Mouse (Mus musculus) forebrain, postnatal 0 days (tissue): Measurements from ENCODE around the gene Cyb5b. TPM values are rescaled to one million over a fixed set of nuclear protein-coding genes. Genes with fewer than 3 reads are reported as not detected.
"Not testable (repeated sequence)": the region's sequence is repeated elsewhere in the genome, so short reads cannot be mapped to it uniquely, and the experiment has no call there.

Experiments
- ATAC-seq: fragments of 200-750 bp; cut with Nextera tagmentation; 2 replicates; pipeline ENCODE4 v1.8.0; 2017; ENCODE audit warnings: mild to moderate bottlenecking, moderate library complexity
- DNase-seq: peaks from one replicate; pipeline ENCODE4 v3.0.0-alpha.2; 2015
- H3K27ac ChIP-seq: fragments of 300-500 bp; sonication (generic); 2 replicates; pipeline ENCODE4 v1.5.1; 2014; ENCODE audit warnings: low read depth, mild to moderate bottlenecking, antibody characterized with exemption, low read length, moderate library complexity, mixed read lengths
- H3K27me3 ChIP-seq: fragments of 300-500 bp; sonication (generic); 2 replicates; pipeline ENCODE4 v1.6.1; 2014; ENCODE audit warnings: mild to moderate bottlenecking, low read length, mixed read lengths; ENCODE audit not compliant: insufficient read depth
- H3K36me3 ChIP-seq: fragments of 300-500 bp; sonication (generic); 2 replicates; pipeline ENCODE4 v1.6.1; 2014; ENCODE audit warnings: mild to moderate bottlenecking, moderate library complexity; ENCODE audit not compliant: insufficient read depth
- H3K4me1 ChIP-seq: fragments of 300-500 bp; sonication (generic); 2 replicates; pipeline ENCODE4 v1.6.1; 2014; ENCODE audit warnings: antibody characterized with exemption; ENCODE audit not compliant: insufficient read depth
- H3K4me2 ChIP-seq: fragments of 300-500 bp; sonication (generic); 2 replicates; pipeline ENCODE4 v1.6.1; 2014; ENCODE audit warnings: low read depth, mild to moderate bottlenecking, moderate library complexity
- H3K4me3 ChIP-seq: fragments of 300-500 bp; sonication (generic); 2 replicates; pipeline ENCODE4 v1.5.1; 2014; ENCODE audit warnings: low read depth, low read length, mixed read lengths
- H3K9ac ChIP-seq: fragments of 300-500 bp; sonication (generic); 2 replicates; pipeline ENCODE4 v1.6.1; 2014; ENCODE audit warnings: mild to moderate bottlenecking
- H3K9me3 ChIP-seq: fragments of 300-500 bp; sonication (generic); 2 replicates; pipeline ENCODE4 v1.6.1; 2016; ENCODE audit warnings: low read length
- CTCF ChIP-seq: sonication (generic); IDR thresholded peaks from 2 replicates; pipeline ENCODE4 v1.5.1; 2016; ENCODE audit warnings: antibody characterized with exemption, control low read depth, low read depth
- WGBS: fragments of 180-500 bp; shearing (Covaris S2); extraction: QIAGEN DNeasy Blood & Tissue Kit; methylation state at CpG from one replicate; pipeline ENCODE4 v1.1.7; 2014; 5-methylcytosine and 5-hydroxymethylcytosine counted together
- polyA plus RNA-seq: library from polyadenylated mRNA; unstranded; fragments of >200 nt; fragmentation: Nextera tagmentation; extraction: Ambion mirVana; gene quantifications from 2 replicates; pipeline ENCODE4 v1.2.1, GENCODE M21; 2015
- total RNA-seq: library from RNA; depleted of rRNA; stranded (reverse); fragments of >200 nt; gene quantifications from 2 replicates; pipeline ENCODE4 v1.2.3, GENCODE M21; 2014; rRNA removed

Gene Cyb5b
- total RNA-seq: 105 and 127 TPM in 2 replicates
- polyA plus RNA-seq: 71.4 and 88.6 TPM in 2 replicates

DNA sequence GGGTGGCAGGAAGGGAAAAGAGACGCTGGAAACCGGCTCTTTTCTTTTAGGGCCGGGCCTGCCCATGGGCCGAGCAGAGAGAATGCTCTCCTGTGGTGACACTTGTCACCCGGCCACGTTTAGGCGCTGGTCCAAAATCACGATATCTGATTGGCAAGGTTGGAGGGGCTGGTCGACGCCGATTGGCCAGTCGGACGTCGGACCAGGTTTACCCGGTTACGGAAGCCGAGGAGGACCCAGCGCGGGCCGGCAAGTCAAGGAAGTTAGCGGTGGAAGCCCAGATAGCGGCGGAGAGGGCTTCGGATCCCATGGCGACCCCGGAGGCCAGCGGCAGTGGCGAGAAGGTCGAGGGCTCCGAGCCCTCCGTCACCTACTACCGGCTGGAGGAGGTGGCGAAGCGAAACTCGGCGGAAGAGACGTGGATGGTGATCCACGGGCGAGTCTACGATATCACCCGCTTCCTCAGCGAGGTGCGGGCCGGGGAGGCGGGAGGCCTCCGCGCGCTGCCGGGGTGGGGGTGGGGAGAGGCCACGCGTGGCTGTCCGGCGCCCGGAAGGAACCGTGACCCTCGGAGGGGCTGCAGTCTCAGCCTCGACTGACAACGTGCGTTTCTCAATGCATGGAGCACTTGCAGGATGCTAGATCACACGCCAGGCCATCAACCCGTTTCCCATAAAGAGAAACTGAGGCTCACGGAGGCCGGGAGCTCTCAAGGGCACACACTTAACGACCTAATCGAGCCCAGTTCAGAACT, at the start of gene Cyb5b:
Gene Cyb5b (plus strand): TSS at position 237 of the 754 bp plus-strand sequence.
- Histone ChIP-seq H3K36me3 (0 out of 2 replicates have a peak, but pooled peaks cover 4% of the 10 kb centered on the region), H3K4me2 (peak within 1 kb of the TSS; percentile 60), H3K9me3 (no peaks in the 10 kb centered on the region), H3K27ac (peak within 1 kb of the TSS; percentile 81), H3K27me3 (no peaks in the 10 kb centered on the region), H3K9ac (peak within 1 kb of the TSS; percentile 68), H3K4me3 (peak within 1 kb of the TSS; percentile 78), H3K4me1 (peaks cover 10% of the 10 kb centered on the region)
- DNase-seq: peak; percentile 94
- TF ChIP-seq CTCF: 0 out of 2 replicates have a peak, but pooled peaks have one; percentile 2
- ATAC-seq: peak; percentile 96
- 1% methylated on average over 64 of the region's 65 CpGs for WGBS

DNA sequence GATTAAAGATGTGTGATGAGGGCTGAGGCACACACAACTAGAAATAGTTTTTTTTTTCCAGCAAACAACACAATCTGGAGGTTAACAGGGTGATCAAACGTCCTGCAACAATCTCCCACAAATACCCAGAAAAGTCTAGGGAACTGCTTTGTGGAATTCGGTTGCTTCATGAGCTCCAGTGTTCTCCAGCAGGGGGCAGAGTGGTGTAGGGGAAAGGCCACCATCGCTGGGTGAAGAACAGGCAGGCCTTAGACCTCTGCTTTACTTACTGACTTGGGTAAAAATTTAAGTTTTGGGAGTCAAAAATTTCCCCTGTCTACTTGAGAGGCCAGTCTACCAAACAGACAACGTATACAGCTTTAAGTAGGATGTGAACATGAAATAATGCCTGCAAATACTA, 45.9 kb upstream of the Cyb5b start:
- Histone ChIP-seq H3K36me3 (no peaks in the 10 kb centered on the region), H3K4me3 (no peak overlapping the region), H3K4me2 (no peak overlapping the region), H3K27me3 (no peaks in the 10 kb centered on the region), H3K9ac (no peak overlapping the region), H3K9me3 (no peaks in the 10 kb centered on the region), H3K27ac (no peak overlapping the region), H3K4me1 (no peaks in the 10 kb centered on the region)
- 10% methylated on average over 4 of the region's 4 CpGs for WGBS
- peak; percentile 32; the same call in 1 of the 2 replicates for ATAC-seq
- peak; percentile 79 for DNase-seq
- TF ChIP-seq CTCF: peak; percentile 87

GRCm38 (mm10) chr8:107108089-107108488, 42.4 kb upstream of the Cyb5b start:
- H3K36me3 ChIP-seq, DNase-seq, H3K4me1 ChIP-seq, H3K4me3 ChIP-seq, H3K27ac ChIP-seq, H3K4me2 ChIP-seq, ATAC-seq, H3K9me3 ChIP-seq, H3K27me3 ChIP-seq, H3K9ac ChIP-seq: not testable (repeated sequence)
- 89% methylated on average over 5 of the region's 5 CpGs for WGBS

DNA sequence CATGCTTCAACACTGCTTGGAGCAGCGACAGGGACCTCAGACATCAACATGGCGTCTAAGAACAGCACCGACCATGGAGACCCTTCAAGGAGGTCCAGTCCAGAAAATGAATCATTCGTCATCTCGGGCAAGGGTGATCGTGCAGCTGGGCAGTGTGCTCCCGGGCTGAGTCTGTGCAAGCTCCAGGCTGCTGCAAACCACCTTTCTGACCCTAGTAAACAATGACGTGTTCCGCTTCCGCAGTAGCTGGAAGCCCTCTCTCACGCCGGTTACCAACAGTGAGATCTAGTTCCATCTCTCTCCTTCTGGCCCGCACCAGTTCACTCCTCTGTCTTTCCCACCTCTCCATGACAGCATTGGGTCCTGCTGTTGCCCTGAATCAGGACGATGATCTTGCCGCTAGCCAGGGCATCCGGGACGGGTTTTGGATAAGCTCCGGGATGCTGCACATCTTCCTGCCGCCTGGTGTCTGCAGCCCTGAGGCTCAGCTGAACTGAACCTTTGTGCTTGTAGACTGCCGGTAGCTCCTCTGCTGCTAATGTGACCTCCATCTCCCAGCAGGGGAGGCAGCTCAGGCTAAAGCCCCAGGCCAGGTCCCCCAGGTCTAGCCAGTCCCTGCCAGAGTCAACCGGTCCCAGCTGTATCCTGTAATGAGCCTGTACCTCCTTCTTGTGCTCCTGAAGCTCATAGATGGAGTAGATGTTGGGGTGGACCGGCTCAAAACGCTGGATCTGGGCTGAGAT, 41.3 kb upstream of the Cyb5b start:
- Histone ChIP-seq H3K36me3 (no peaks in the 10 kb centered on the region), H3K27me3 (no peaks in the 10 kb centered on the region), H3K9me3 (no peaks in the 10 kb centered on the region), H3K9ac (no peak overlapping the region), H3K4me1 (no peaks in the 10 kb centered on the region; the same call in 1 of the 2 replicates), H3K27ac (no peak overlapping the region), H3K4me3 (no peak overlapping the region), H3K4me2 (no peak overlapping the region)
- 70% methylated on average over 23 of the region's 23 CpGs for WGBS
- ATAC-seq (no peak), DNase-seq (no peak)
- no peak for TF ChIP-seq CTCF

DNA sequence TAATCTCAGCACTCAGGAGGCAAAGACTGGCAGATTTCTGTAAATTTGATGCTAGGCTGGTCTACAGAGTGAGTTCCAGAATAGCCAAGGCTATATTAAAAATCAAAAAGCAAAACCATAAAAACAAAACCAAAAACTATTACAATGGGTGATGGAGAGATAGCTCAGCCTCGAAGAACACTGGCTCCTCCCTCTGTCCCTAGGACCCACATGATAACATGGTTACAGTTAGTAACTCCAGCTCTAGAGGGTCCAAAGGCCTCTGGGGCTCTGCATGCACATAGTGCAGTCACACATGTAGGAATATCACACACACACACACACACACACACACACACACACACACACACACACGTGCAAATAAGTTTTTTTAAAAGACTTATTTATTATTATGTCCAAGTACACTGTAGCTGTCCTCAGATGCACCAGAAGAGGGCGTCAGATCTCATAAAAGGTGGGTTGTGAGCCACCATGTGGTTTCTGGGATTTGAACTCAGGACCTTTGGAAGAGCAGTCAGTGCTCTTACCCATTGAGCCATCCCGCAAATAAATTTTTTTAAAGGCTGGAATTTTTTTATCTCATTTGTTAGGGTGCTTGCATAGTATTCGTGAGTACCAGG, 40.5 kb upstream of the Cyb5b start:
- Histone ChIP-seq H3K36me3 (no peaks in the 10 kb centered on the region), H3K9me3 (no peaks in the 10 kb centered on the region), H3K27me3 (no peaks in the 10 kb centered on the region), H3K4me3 (no peak overlapping the region), H3K4me1 (no peaks in the 10 kb centered on the region; the same call in 1 of the 2 replicates), H3K27ac (no peak overlapping the region), H3K9ac (no peak overlapping the region), H3K4me2 (no peak overlapping the region)
- WGBS: 88% methylated on average over 5 of the region's 5 CpGs
- no peak for TF ChIP-seq CTCF
- DNase-seq: no peak
- no peak for ATAC-seq

DNA sequence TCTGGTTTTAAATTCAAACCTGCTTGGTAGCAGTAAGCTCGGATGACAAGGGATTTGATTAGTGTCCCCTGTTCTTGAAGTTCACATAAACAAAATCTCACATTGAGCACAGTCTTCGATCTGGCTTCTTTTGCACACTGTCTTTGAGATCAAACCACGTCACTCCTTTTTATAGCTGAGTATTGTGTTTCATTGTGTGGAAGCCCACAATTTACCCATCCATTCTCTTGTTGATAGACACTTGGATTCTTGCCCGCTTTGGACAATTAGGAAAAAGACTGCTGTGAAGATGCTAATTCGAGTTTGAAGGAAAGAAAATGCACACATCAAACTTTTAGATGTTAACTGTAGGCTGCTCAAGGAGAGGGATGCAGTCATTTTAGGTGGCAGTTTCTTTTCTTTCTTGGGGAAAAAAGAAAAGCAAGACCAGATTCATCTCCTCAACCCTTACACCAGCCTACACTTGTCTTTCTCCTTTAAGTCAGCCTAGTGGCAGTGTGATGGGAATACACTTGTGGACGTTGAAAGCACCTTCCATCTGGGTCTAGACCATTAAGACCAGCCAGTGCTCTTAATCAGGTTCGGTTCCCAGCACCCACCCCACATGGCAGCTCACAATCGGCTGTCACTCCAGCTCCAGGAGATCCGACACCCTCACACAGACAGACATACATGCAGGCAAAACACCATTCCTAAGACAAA, 39.7 kb upstream of the Cyb5b start:
- DNase-seq (no peak), ATAC-seq (no peak; the same call in 1 of the 2 replicates)
- Histone ChIP-seq H3K27ac (no peak overlapping the region), H3K4me1 (no peaks in the 10 kb centered on the region; the same call in 1 of the 2 replicates), H3K36me3 (no peaks in the 10 kb centered on the region), H3K4me2 (no peak overlapping the region), H3K9ac (no peak overlapping the region), H3K27me3 (no peaks in the 10 kb centered on the region), H3K4me3 (no peak overlapping the region), H3K9me3 (no peaks in the 10 kb centered on the region)
- 42% methylated on average over 9 of the region's 9 CpGs for WGBS
- no peak for TF ChIP-seq CTCF
